Mouse (Mus musculus) erythroblast, embryonic 14.5 days (primary cell): Measurements from ENCODE around the gene Tnf.

Experiments used
- GATA1 ChIP-seq: IDR thresholded peaks from 2 replicates; pipeline ENCODE4 v1.6.1; 2012; ENCODE audit warnings: low read length, inconsistent platforms, mixed read lengths
- TAL1 ChIP-seq: IDR thresholded peaks from 3 replicates; pipeline ENCODE4 v1.6.1; 2012; ENCODE audit warnings: low read length, inconsistent platforms, mixed read lengths

- TF ChIP-seq TAL1 (no peak), GATA1 (no peak)
Measured at GRCm38 (mm10) chr17:35218516-35219193, 16.8 kb upstream of the Tnf start.
